Mouse (Mus musculus) myocyte (in vitro differentiated cells): Measurements from ENCODE around the gene Wasf3.

Experiments
- CEBPB ChIP-seq: IDR thresholded peaks from 2 replicates; pipeline ENCODE4 v1.6.1; 2011; ENCODE audit warnings: mild to moderate bottlenecking, moderate library complexity; ENCODE audit not compliant: poor library complexity, insufficient read depth, severe bottlenecking
- E2F4 ChIP-seq: IDR thresholded peaks from one replicate; pipeline ENCODE4 v1.6.1; 2011; ENCODE audit warnings: mild to moderate bottlenecking, control low read depth, moderate library complexity; ENCODE audit not compliant: insufficient read depth
- MAX ChIP-seq: IDR thresholded peaks from one replicate; pipeline ENCODE4 v1.6.1; 2011; ENCODE audit warnings: low read depth, mild to moderate bottlenecking, control low read depth
- MYOG ChIP-seq, 3 experiments: IDR thresholded peaks; one replicate each; pipeline ENCODE4 v1.6.1; 2011; ENCODE audit warnings: control low read depth in 2 of 3, low read depth in 2 of 3, mild to moderate bottlenecking in 2 of 3; ENCODE audit not compliant: insufficient read length in 2 of 3, control insufficient read depth in 1 of 3, insufficient read depth in 1 of 3
- POLR2A ChIP-seq: IDR thresholded peaks from one replicate; pipeline ENCODE4 v1.6.1; 2011; ENCODE audit warnings: low read depth, mild to moderate bottlenecking, control low read depth, moderate library complexity; ENCODE audit not compliant: insufficient read length
- REST ChIP-seq: IDR thresholded peaks from one replicate; pipeline ENCODE4 v1.6.1; 2011; ENCODE audit warnings: mild to moderate bottlenecking, control low read depth, moderate library complexity; ENCODE audit not compliant: insufficient read depth, insufficient read length
- SRF ChIP-seq: IDR thresholded peaks from one replicate; pipeline ENCODE4 v1.6.1; 2011; ENCODE audit warnings: low read depth; ENCODE audit not compliant: control insufficient read depth, insufficient read length
- TCF12 ChIP-seq: IDR thresholded peaks from one replicate; pipeline ENCODE4 v1.6.1; 2011; ENCODE audit warnings: mild to moderate bottlenecking, control low read depth; ENCODE audit not compliant: poor library complexity, insufficient read depth, severe bottlenecking
- USF1 ChIP-seq: IDR thresholded peaks from one replicate; pipeline ENCODE4 v1.6.1; 2011; ENCODE audit warnings: low read depth, mild to moderate bottlenecking, control low read depth, moderate library complexity

DNA sequence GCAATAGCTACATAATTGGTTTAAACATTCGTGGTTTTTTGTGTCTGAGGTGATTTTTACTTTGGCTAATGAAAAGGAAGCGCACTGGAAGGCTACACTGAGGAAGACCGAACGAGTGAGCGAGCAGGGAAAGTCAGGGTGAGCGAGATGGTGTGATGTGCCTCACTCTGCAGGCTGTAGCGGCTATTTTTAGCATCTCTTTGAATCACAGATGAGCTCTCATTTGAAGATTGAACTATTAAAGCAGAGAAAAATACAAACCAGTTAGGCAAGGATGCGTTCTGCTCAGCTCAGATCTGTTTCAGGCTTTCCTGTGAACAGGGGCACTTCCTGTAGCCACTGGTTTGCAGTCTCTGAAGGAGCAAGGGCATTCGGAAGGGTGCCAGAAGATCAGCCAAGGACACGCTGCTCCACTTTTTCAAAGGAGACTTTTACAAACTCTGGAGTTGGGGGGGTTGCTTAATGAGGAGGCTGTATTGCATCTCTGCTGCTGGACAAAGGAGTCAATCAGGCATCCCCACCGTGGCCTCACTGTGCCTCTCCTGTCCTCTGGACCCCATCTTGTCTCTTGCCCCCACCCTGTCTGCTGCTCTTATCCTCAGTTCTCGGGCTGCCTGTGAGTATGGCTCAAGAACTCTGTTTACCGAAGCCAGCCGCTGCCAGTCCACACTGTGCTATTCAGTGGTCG, 28.1 kb downstream of the Wasf3 start:
- TF ChIP-seq TCF12 (no peak), E2F4 (no peak), POLR2A (no peak), USF1 (no peak), REST (no peak), CEBPB (no peak), SRF (no peak), MYOG (IDR thresholded peaks at IDR 0.05; ENCODE audit: control insufficient read depth in 1 of 3, insufficient read depth in 1 of 3, insufficient read length in 2 of 3, low read depth in 2 of 3) (no peak), MAX (no peak)
